Mouse (Mus musculus): ENCODE measurements around the gene Gm43064. TPM values are rescaled to one million over a fixed set of nuclear protein-coding genes. Genes with fewer than 3 reads are reported as not detected.

Gene Gm43064
- total RNA-seq, 2 experiments from 2014 or later, result 0.28 TPM; not detected in 1

- no peak for DNase-seq
Measured at GRCm38 (mm10) chr3:103853804-103854203, 44.4 kb downstream of the Gm43064 start.

- DNase-seq, result no peak
Measured at GRCm38 (mm10) chr3:103857036-103857805, 47.8 kb downstream of the Gm43064 start.

- DNase-seq, result no peak
Measured at GRCm38 (mm10) chr3:103857977-103858563, 48.7 kb downstream of the Gm43064 start.

GRCm38 (mm10) chr3:103858881-103859801 is 49.8 kb downstream of the Gm43064 start, which contains the start of gene Ptpn22:
Gene Ptpn22, plus strand, starts transcription at chr3:103859795.
- DNase-seq, result peak; percentile 19 to 69

GRCm38 (mm10) chr3:103859851-103860391 is 50.5 kb downstream of the Gm43064 start:
- DNase-seq, result peak; percentile 57 to 74

- no peak for DNase-seq
Measured at GRCm38 (mm10) chr3:103862721-103863220, 53.4 kb downstream of the Gm43064 start.

GRCm38 (mm10) chr3:103864200-103864599 is 54.8 kb downstream of the Gm43064 start:
- DNase-seq, result no peak

- no peak for DNase-seq
Measured at GRCm38 (mm10) chr3:103867424-103867971, 58.1 kb downstream of the Gm43064 start.

- no peak for DNase-seq
Measured at GRCm38 (mm10) chr3:103868008-103868407, 58.6 kb downstream of the Gm43064 start.

- DNase-seq, result peak in 1 of 2 experiments; percentile 25
Measured at GRCm38 (mm10) chr3:103872663-103873098, 63.3 kb downstream of the Gm43064 start.

GRCm38 (mm10) chr3:103874329-103874728 is 65.0 kb downstream of the Gm43064 start:
- DNase-seq, result no peak

GRCm38 (mm10) chr3:103885946-103886345 is 76.6 kb downstream of the Gm43064 start:
- no peak for DNase-seq

- peak; percentile 31 to 67 for DNase-seq
Measured at GRCm38 (mm10) chr3:103887581-103887980, 78.2 kb downstream of the Gm43064 start.

Other genes with a start within 250 kb of the Gm43064 start
- not detected for gene Syt6, start 234.3 kb upstream of the Gm43064 start, total RNA-seq (2021)
- gene Atg4a-ps, start 163.5 kb upstream of the Gm43064 start, total RNA-seq (2021), result 1 to 10 TPM in 1 of 2 experiments, not detected in 1; 2.2 TPM
- gene Olfml3, start 71.6 kb upstream of the Gm43064 start, total RNA-seq (2021), result 1 to 10 TPM; 4.3 to 5.3 TPM
- not detected for gene Gm10964, start 70.2 kb upstream of the Gm43064 start, total RNA-seq (2021)
- gene Hipk1, start 18.0 kb upstream of the Gm43064 start, total RNA-seq (2021), result 100 to 1,000 TPM in 1 of 2 experiments, 10 to 100 TPM in 1; 87.7 to 124 TPM
- 10 to 100 TPM in 1 of 2 experiments, 1 to 10 TPM in 1; 7.7 to 10.8 TPM for gene Dclre1b, start 129 bp upstream of the Gm43064 start, total RNA-seq (2021)
- gene Ap4b1, start 53 bp upstream of the Gm43064 start, total RNA-seq (2021), result 10 to 100 TPM; 15.2 to 16.1 TPM
- gene Bcl2l15, start 23.0 kb downstream of the Gm43064 start, total RNA-seq (2021), result not detected
- 1 to 10 TPM; 1.0 to 3.6 TPM for gene Ptpn22, start 50.2 kb downstream of the Gm43064 start, total RNA-seq (2021)
- 1 to 10 TPM; 6.0 to 7.8 TPM for gene Rsbn1, start 104.5 kb downstream of the Gm43064 start, total RNA-seq (2021)
- gene Phtf1, start 158.5 kb downstream of the Gm43064 start, total RNA-seq (2021), result 1 to 10 TPM; 5.7 to 6.7 TPM

All from heart, adult 18-20 months (tissue).